Mouse (Mus musculus): ENCODE results near the gene Riox1.

GRCm38 (mm10) chr12:83925160-83925703 lies 25.2 kb upstream of the Riox1 start:
- TF ChIP-seq CTCF (IDR thresholded peaks at IDR 0.05; ENCODE audit: control insufficient read depth, insufficient read depth, insufficient read length) = no peak
- no peak for TF ChIP-seq MAX (IDR thresholded peaks at IDR 0.05)
- TF ChIP-seq MYOD1 (IDR thresholded peaks at IDR 0.05; ENCODE audit: control insufficient read depth, insufficient read length, low read depth) = no peak
